Mouse (Mus musculus) left cerebral cortex, postnatal 10 days (tissue): Measurements from ENCODE around the gene Gm20518. TPM values are rescaled to one million over a fixed set of nuclear protein-coding genes. Genes with fewer than 3 reads are reported as not detected.

Source experiments
- DNase-seq, 2 experiments: peaks; one replicate each; pipeline ENCODE4 v3.0.0; 2021 to 2022; ENCODE audit warnings: low spot score in 2 of 2, mixed read lengths in 1 of 2; ENCODE audit errors: extremely low spot score in 1 of 2
- intact Hi-C: fragments of 180-260 bp; cut with DNase I; formaldehyde crosslinking; loops from one replicate; pipeline ENCODE4 v1.15.1; 2025
- total RNA-seq, 2 experiments: library from RNA; stranded (reverse); gene quantifications; 2 replicates each; pipeline ENCODE4 v1.2.3; 2021

Gene Gm20518
- 1 to 10 TPM in 1 of 2 experiments, under 1 TPM in 1; 0.81 to 1.4 TPM for total RNA-seq

GRCm38 (mm10) chr16:17891567-17891959, at the start of gene Gm20518:
Gene Gm20518 (minus strand): TSS chr16:17891671.
- peak; percentile 99 to 100 for DNase-seq
- intact Hi-C loops, result no loop called here

- no peak for DNase-seq
- intact Hi-C loops, result loop anchor here (5.0 kb wide), 1 partner anchor 48 kb away; no protein-coding TSS in a partner anchor
Measured at GRCm38 (mm10) chr16:17939255-17939751, 47.8 kb upstream of the Gm20518 start.

- intact Hi-C loops, result loop anchor here (5.0 kb wide), 1 partner anchor 48 kb away; no protein-coding TSS in a partner anchor
- DNase-seq, result peak in 1 of 2 experiments; percentile 75
Measured at GRCm38 (mm10) chr16:17938821-17939220, 47.4 kb upstream of the Gm20518 start.

GRCm38 (mm10) chr16:17938187-17938586, 46.7 kb upstream of the Gm20518 start:
- intact Hi-C loops, result loop anchor here (5.0 kb wide), 1 partner anchor 49 kb away; no protein-coding TSS in a partner anchor
- no peak for DNase-seq

- no peak for DNase-seq
- intact Hi-C loops, result loop anchor here (5.0 kb wide), 1 partner anchor 51 kb away; no protein-coding TSS in a partner anchor
Measured at GRCm38 (mm10) chr16:17936776-17937175, 45.3 kb upstream of the Gm20518 start.

GRCm38 (mm10) chr16:17934445-17934910, 43.0 kb upstream of the Gm20518 start:
- intact Hi-C loops, result no loop called here
- no peak for DNase-seq

- intact Hi-C loops, result no loop called here
Measured at GRCm38 (mm10) chr16:17933594-17934444, 42.3 kb upstream of the Gm20518 start.

GRCm38 (mm10) chr16:17931906-17932460, 40.5 kb upstream of the Gm20518 start:
- intact Hi-C loops, result no loop called here
- DNase-seq, result no peak

More at GRCm38 (mm10) chr16:17933594-17934444, 42.3 kb upstream of the Gm20518 start:
- no peak for DNase-seq

GRCm38 (mm10) chr16:17929631-17930030, 38.2 kb upstream of the Gm20518 start:
- intact Hi-C loops, result loop anchor here (5.0 to 10.0 kb wide), 2 partner anchors 118 to 285 kb away; partner anchors contain the start of gene Ccdc188
- no peak for DNase-seq

GRCm38 (mm10) chr16:17929211-17929610, 37.7 kb upstream of the Gm20518 start:
- DNase-seq, result no peak
- intact Hi-C loops, result loop anchor here (5.0 to 10.0 kb wide), 2 partner anchors 118 to 286 kb away; partner anchors contain the start of gene Ccdc188

GRCm38 (mm10) chr16:17928627-17929104, 37.2 kb upstream of the Gm20518 start:
- peak; percentile 56 to 91 for DNase-seq
- intact Hi-C loops, result loop anchor here (5.0 to 10.0 kb wide), 2 partner anchors 119 to 286 kb away; partner anchors contain the start of gene Ccdc188

GRCm38 (mm10) chr16:17928087-17928580, 36.7 kb upstream of the Gm20518 start, which contains the start of gene Slc25a1:
Gene Slc25a1 (minus strand): TSS chr16:17928219.
- intact Hi-C loops, result loop anchor here (5.0 to 10.0 kb wide), 2 partner anchors 119 to 287 kb away; partner anchors contain the start of gene Ccdc188

GRCm38 (mm10) chr16:17927351-17928082, 36.0 kb upstream of the Gm20518 start:
- DNase-seq, result peak in 1 of 2 experiments; percentile 74
- intact Hi-C loops, result loop anchor here (5.0 to 10.0 kb wide), 2 partner anchors 120 to 287 kb away; partner anchors contain the start of gene Ccdc188

More at GRCm38 (mm10) chr16:17928087-17928580, 36.7 kb upstream of the Gm20518 start, which contains the start of gene Slc25a1:
- DNase-seq, result peak; percentile 81 to 88

GRCm38 (mm10) chr16:17922163-17922538, 30.7 kb upstream of the Gm20518 start:
- intact Hi-C loops, result loop anchor here (10.0 kb wide), 1 partner anchor 293 kb away; the partner anchor contains the start of gene Ccdc188
- peak in 1 of 2 experiments; percentile 63 for DNase-seq

- DNase-seq, result peak; percentile 97 to 98
- intact Hi-C loops, result loop anchor here (10.0 kb wide), 1 partner anchor 293 kb away; the partner anchor contains the start of gene Ccdc188
Measured at GRCm38 (mm10) chr16:17921325-17922162, 30.1 kb upstream of the Gm20518 start.

GRCm38 (mm10) chr16:17920586-17920985, 29.1 kb upstream of the Gm20518 start:
- DNase-seq, result no peak
- intact Hi-C loops, result loop anchor here (10.0 kb wide), 1 partner anchor 294 kb away; the partner anchor contains the start of gene Ccdc188
